Mouse (Mus musculus) midbrain, embryonic 11.5 days (tissue): ENCODE measurements around the gene Zkscan14. TPM values are rescaled to one million over a fixed set of nuclear protein-coding genes. Genes with fewer than 3 reads are reported as not detected.

Source experiments
- ATAC-seq: fragments of 200-750 bp; cut with Nextera tagmentation; 2 replicates; pipeline ENCODE4 v1.8.0; 2017; ENCODE audit warnings: moderate TSS enrichment, moderate library complexity; ENCODE audit not compliant: low FRiP score
- DNase-seq: peaks from one replicate; pipeline ENCODE4 v3.0.0; 2015; ENCODE audit warnings: low spot score; ENCODE audit errors: missing footprints
- H3K27ac ChIP-seq: fragments of 300-500 bp; sonication (generic); 2 replicates; pipeline ENCODE4 v1.5.1; 2014; ENCODE audit warnings: low read depth, low read length
- H3K27me3 ChIP-seq: fragments of 300-500 bp; sonication (generic); 2 replicates; pipeline ENCODE4 v1.6.1; 2014; ENCODE audit warnings: mild to moderate bottlenecking, low read length, moderate library complexity, mixed read lengths; ENCODE audit not compliant: control insufficient read depth, insufficient read depth
- H3K36me3 ChIP-seq: fragments of 300-500 bp; sonication (generic); 2 replicates; pipeline ENCODE4 v1.6.1; 2014; ENCODE audit warnings: mild to moderate bottlenecking, low read length, moderate library complexity, mixed read lengths; ENCODE audit not compliant: control insufficient read depth, insufficient read depth
- H3K4me1 ChIP-seq: fragments of 300-500 bp; sonication (generic); 2 replicates; pipeline ENCODE4 v1.6.1; 2014; ENCODE audit warnings: low read length; ENCODE audit not compliant: control insufficient read depth, insufficient read depth
- H3K4me2 ChIP-seq: fragments of 300-500 bp; sonication (generic); 2 replicates; pipeline ENCODE4 v1.6.1; 2014; ENCODE audit warnings: mild to moderate bottlenecking, moderate library complexity
- H3K4me3 ChIP-seq: fragments of 300-500 bp; sonication (generic); 2 replicates; pipeline ENCODE4 v1.5.1; 2014; ENCODE audit warnings: low read depth, low read length
- H3K9ac ChIP-seq: fragments of 300-500 bp; sonication (generic); 2 replicates; pipeline ENCODE4 v1.6.1; 2014; ENCODE audit warnings: low read length
- H3K9me3 ChIP-seq: fragments of 300-500 bp; sonication (generic); 2 replicates; pipeline ENCODE4 v1.6.1; 2016; ENCODE audit warnings: low read length; ENCODE audit not compliant: control insufficient read depth
- WGBS: fragments of 180-500 bp; shearing (Covaris S2); extraction: QIAGEN DNeasy Blood & Tissue Kit; methylation state at CpG from one replicate; pipeline ENCODE4 v1.1.7; 2014; 5-methylcytosine and 5-hydroxymethylcytosine counted together
- polyA plus RNA-seq: library from polyadenylated mRNA; unstranded; fragments of >200 nt; fragmentation: Nextera tagmentation; extraction: Ambion mirVana; gene quantifications from 2 replicates; pipeline ENCODE4 v1.2.1, GENCODE M21; 2014

Zkscan14 gene
- polyA plus RNA-seq, 1 experiment from 2014 or later: 9.6 TPM

- H3K27ac ChIP-seq: no peak overlapping the region
- H3K4me1 ChIP-seq: no peaks in the 10 kb centered on the region
- H3K4me3 ChIP-seq: no peak overlapping the region
- no peak overlapping the region for H3K9ac ChIP-seq
- no peak for DNase-seq
- H3K4me2 ChIP-seq: no peak overlapping the region
- H3K9me3 ChIP-seq: no peaks in the 10 kb centered on the region
- no peak for ATAC-seq
- 93% methylated on average over 5 of the region's 5 CpGs for WGBS
- H3K27me3 ChIP-seq: no peaks in the 10 kb centered on the region
- peaks cover 13% of the 10 kb centered on the region for H3K36me3 ChIP-seq
These were observed 49.0 kb downstream of the Zkscan14 start for GRCm38 (mm10) chr5:145152690-145153089.

- H3K27me3 ChIP-seq: no peaks in the 10 kb centered on the region
- 94% methylated on average over 6 of the region's 6 CpGs for WGBS
- no peak overlapping the region for H3K4me2 ChIP-seq
- no peak for DNase-seq
- H3K36me3 ChIP-seq: peaks cover 26% of the 10 kb centered on the region
- H3K27ac ChIP-seq: no peak overlapping the region
- H3K4me1 ChIP-seq: no peaks in the 10 kb centered on the region
- H3K9me3 ChIP-seq: no peaks in the 10 kb centered on the region
- no peak overlapping the region for H3K4me3 ChIP-seq
- ATAC-seq: no peak
- H3K9ac ChIP-seq: no peak overlapping the region
These were observed 52.4 kb downstream of the Zkscan14 start for GRCm38 (mm10) chr5:145149294-145149693.

GRCm38 (mm10) chr5:145147748-145148147 is 53.9 kb downstream of the Zkscan14 start:
- Histone ChIP-seq H3K36me3 (peaks cover 36% of the 10 kb centered on the region), H3K4me2 (no peak overlapping the region)
- WGBS: 91% methylated on average over 5 of the region's 5 CpGs

More at GRCm38 (mm10) chr5:145147748-145148147, 53.9 kb downstream of the Zkscan14 start:
- no peak for ATAC-seq
- Histone ChIP-seq H3K9ac (no peak overlapping the region), H3K4me3 (no peak overlapping the region), H3K9me3 (no peaks in the 10 kb centered on the region), H3K27me3 (no peaks in the 10 kb centered on the region), H3K27ac (no peak overlapping the region), H3K4me1 (no peaks in the 10 kb centered on the region)
- no peak for DNase-seq

Other genes starting within 250 kb of the Zkscan14 start
- gene Smurf1, start 236.0 kb downstream of the Zkscan14 start, polyA plus RNA-seq: 13.2 and 17.8 TPM in 2 replicates
- gene Gm4871, start 169.1 kb downstream of the Zkscan14 start, polyA plus RNA-seq: not detected in 2 replicates
- not detected in 2 replicates for gene 1700018F24Rik, start 158.9 kb downstream of the Zkscan14 start, polyA plus RNA-seq
- gene Arpc1a, start 118.0 kb downstream of the Zkscan14 start, polyA plus RNA-seq: 179 and 183 TPM in 2 replicates
- gene Kpna7, start 117.8 kb downstream of the Zkscan14 start, polyA plus RNA-seq: not detected in 2 replicates
- gene Arpc1b, start 87.7 kb downstream of the Zkscan14 start, polyA plus RNA-seq: 44.3 and 48.3 TPM in 2 replicates
- gene Pdap1, start 61.6 kb downstream of the Zkscan14 start, polyA plus RNA-seq: 124 and 131 TPM in 2 replicates
- gene Bud31, start 61.5 kb downstream of the Zkscan14 start, polyA plus RNA-seq: 276 and 283 TPM in 2 replicates
- gene Ptcd1, start 34.8 kb downstream of the Zkscan14 start, polyA plus RNA-seq: 14.5 and 15.6 TPM in 2 replicates
- gene Cpsf4, start 34.7 kb downstream of the Zkscan14 start, polyA plus RNA-seq: 31.7 and 35.9 TPM in 2 replicates
- 487 and 540 TPM in 2 replicates for gene Atp5j2, start 9.8 kb downstream of the Zkscan14 start, polyA plus RNA-seq
- 20.4 and 20.6 TPM in 2 replicates for gene Zkscan5, start 2.7 kb upstream of the Zkscan14 start, polyA plus RNA-seq
- gene Zfp655, start 29.8 kb upstream of the Zkscan14 start, polyA plus RNA-seq: 43.2 and 48.9 TPM in 2 replicates
- 0.61 and 1.0 TPM in 2 replicates for gene Zscan25, start 78.6 kb upstream of the Zkscan14 start, polyA plus RNA-seq
- gene Cyp3a57, start 143.4 kb upstream of the Zkscan14 start, polyA plus RNA-seq: not detected in 2 replicates